26 mouse cellular contexts compared by ENCODE assay signal in the genomic region with DNA sequence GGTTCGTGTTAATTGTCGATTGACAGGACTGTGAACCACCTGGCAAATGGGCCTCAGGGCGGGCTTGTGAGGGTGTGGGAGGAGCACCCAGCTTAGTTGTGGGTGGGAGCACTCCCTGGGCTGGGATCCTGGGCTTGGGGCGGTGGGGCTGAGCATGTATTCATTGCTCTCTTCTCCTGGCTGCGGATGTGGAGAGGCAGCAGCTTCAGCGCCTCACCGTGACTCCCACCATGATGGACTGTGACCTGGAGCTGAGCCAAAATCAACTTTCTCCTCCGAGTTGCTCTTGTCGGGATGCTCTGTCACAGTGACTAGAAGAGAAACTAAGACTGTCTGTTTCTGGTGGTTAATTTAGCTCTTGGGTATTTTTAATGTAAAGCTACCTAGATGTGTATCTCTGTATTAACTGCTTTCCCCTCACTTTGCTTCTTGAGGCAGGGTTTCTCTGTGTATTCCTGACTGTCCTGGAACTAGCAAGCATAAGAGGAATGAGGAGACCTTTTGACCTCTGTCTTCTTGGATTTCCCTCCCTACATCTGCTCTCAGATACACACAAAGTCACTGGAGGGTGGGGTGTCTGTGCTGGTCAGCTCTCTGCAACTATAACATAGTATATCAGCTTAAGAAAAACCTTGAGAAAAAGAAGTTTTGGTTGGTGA.
A peak's percentile ranks its signal among the peaks of the same experiment; 100 is the strongest.
DNase-seq lines count a peak whose midpoint lies in the region; ATAC-seq and TF ChIP-seq lines count a peak whose summit lies in the region.
"Had no signal": no experiment of that assay in that cellular context is flagged by ENCODE, and none has a peak within 500 bp of the region (broad histone marks: within the 10 kb centered on the region; RNA-seq: fewer than 3 reads in every experiment).

No protein-coding gene starts in this region.

- no peak for TF ChIP-seq POLR2A in kidney, adult 2 months (IDR thresholded peaks at IDR 0.05; ENCODE audit: low read depth, low read length)

- WGBS in kidney, embryonic 16.5 days: 15% methylated on average over 9 of the region's 9 CpGs
- WGBS in kidney, adult 2 months: 35% methylated on average over 9 of the region's 9 CpGs
- 59% methylated on average over 9 of the region's 9 CpGs for WGBS in neural tube, embryonic 15.5 days

- H3K9me3 ChIP-seq in kidney, embryonic 16.5 days (ENCODE audit: low read length): no peaks in the 10 kb centered on the region
- no peaks in the 10 kb centered on the region for H3K9me3 ChIP-seq in neural tube, embryonic 15.5 days (replicated peaks)
- H3K9me3 ChIP-seq: limb, embryonic 10.5 days; liver, embryonic 15.5 days had no signal

- peaks cover 10% of the 10 kb centered on the region; the same call in 1 of the 2 replicates for H3K4me1 ChIP-seq in kidney, embryonic 16.5 days (ENCODE audit: insufficient read depth, low read length)
- no peaks in the 10 kb centered on the region for H3K4me1 ChIP-seq in kidney, adult 2 months (ENCODE audit: control insufficient read depth, insufficient read depth, low read length)
- 0 out of 2 replicates have a peak, but pooled peaks cover 3% of the 10 kb centered on the region for H3K4me1 ChIP-seq in neural tube, embryonic 15.5 days
- H3K4me1 ChIP-seq: limb, embryonic 10.5 days; liver, embryonic 15.5 days had no signal

- H3K4me3 ChIP-seq in kidney, embryonic 16.5 days (ENCODE audit: low read length): no peak overlapping the region
- no peak overlapping the region for H3K4me3 ChIP-seq in kidney, adult 2 months (ENCODE audit: insufficient read depth, low read depth, low read length)
- H3K4me3 ChIP-seq in neural tube, embryonic 15.5 days (replicated peaks): no peak overlapping the region
- H3K4me3 ChIP-seq: limb, embryonic 10.5 days; liver, embryonic 15.5 days had no signal

- no peak for TF ChIP-seq CTCF in kidney, adult 2 months (conservative IDR thresholded peaks at IDR 0.05; ENCODE audit: insufficient read depth, insufficient read length, low read depth, low read length)

- H3K27ac ChIP-seq in kidney, embryonic 16.5 days (ENCODE audit: low read length): 0 out of 2 replicates have a peak overlapping the region, but pooled peaks have one; percentile 25
- H3K27ac ChIP-seq in kidney, adult 2 months (ENCODE audit: insufficient read depth, low read depth, low read length): no peak overlapping the region
- no peak overlapping the region for H3K27ac ChIP-seq in neural tube, embryonic 15.5 days (replicated peaks)
- H3K27ac ChIP-seq: hindbrain, embryonic 14.5 days; limb, embryonic 10.5 days; liver, embryonic 15.5 days had no signal

- peak; percentile 84 for ATAC-seq in kidney, embryonic 16.5 days (ENCODE audit: low FRiP score, low TSS enrichment)
- no peak for ATAC-seq in neural tube, embryonic 15.5 days (ENCODE audit: low FRiP score)
- ATAC-seq: forebrain, postnatal 0 days; inflammation-experienced regulatory T-cells, adult 6 months; Patski had no signal

- no peak for DNase-seq in kidney, adult 2 months
- DNase-seq in neural tube, embryonic 10.5 days (ENCODE audit: extremely low spot score, low spot score): peak; percentile 23
- peak; percentile 13 for DNase-seq in embryo, embryonic 9.5 days (ENCODE audit: extremely low spot score)
- DNase-seq in mesoderm, embryonic 11.5 days (ENCODE audit: low read depth, low spot score): peak; percentile 59
- DNase-seq in gastrocnemius, postnatal 25 days: no peak
- DNase-seq in gastrocnemius, postnatal 4 days (ENCODE audit: low spot score in 2 of 2): no peak
- DNase-seq: adrenal gland, adult 2 months; B cell, adult 2 months; cerebellum, adult 11 months; cerebellum, adult 9-11 months; forebrain, postnatal 0 days; gastrocnemius, postnatal 36 days; layer of hippocampus, adult 9-11 months; lung, postnatal 10 days; right cerebral cortex, adult 18-20 months; right cerebral cortex, postnatal 4 days had no signal

- no peak overlapping the region for H3K4me2 ChIP-seq in kidney, embryonic 16.5 days (replicated peaks; ENCODE audit: low read depth, low read length)
- H3K4me2 ChIP-seq in neural tube, embryonic 15.5 days: no peak overlapping the region
- H3K4me2 ChIP-seq: hindbrain, embryonic 14.5 days; liver, embryonic 15.5 days; midbrain, embryonic 11.5 days had no signal

- no peaks in the 10 kb centered on the region for H3K27me3 ChIP-seq in kidney, embryonic 16.5 days (ENCODE audit: insufficient read depth, low read length)
- H3K27me3 ChIP-seq in kidney, adult 2 months (replicated peaks; ENCODE audit: control insufficient read depth, insufficient read depth, low read length): no peaks in the 10 kb centered on the region
- no peaks in the 10 kb centered on the region for H3K27me3 ChIP-seq in neural tube, embryonic 15.5 days (replicated peaks)
- H3K27me3 ChIP-seq: CH12.LX; liver, embryonic 15.5 days; Patski had no signal

- no peaks in the 10 kb centered on the region for H3K36me3 ChIP-seq in kidney, embryonic 16.5 days (ENCODE audit: insufficient read depth, low read length)
- H3K36me3 ChIP-seq in kidney, adult 2 months (ENCODE audit: control insufficient read depth, insufficient read depth, low read length): no peaks in the 10 kb centered on the region
- no peaks in the 10 kb centered on the region; the same call in 1 of the 2 replicates for H3K36me3 ChIP-seq in neural tube, embryonic 15.5 days
- H3K36me3 ChIP-seq: G1E; limb, embryonic 10.5 days; liver, embryonic 15.5 days had no signal

- H3K9ac ChIP-seq in kidney, embryonic 16.5 days (replicated peaks; ENCODE audit: low read length): no peak overlapping the region
- no peak overlapping the region for H3K9ac ChIP-seq in neural tube, embryonic 15.5 days (replicated peaks)
- H3K9ac ChIP-seq: forebrain, postnatal 0 days; hindbrain, embryonic 14.5 days; liver, embryonic 15.5 days had no signal

Comparison
In these comparisons a context has a peak if more than half of its experiments do, and no peak if none do; other contexts are left out.
1. DNase-seq: peak in neural tube, embryonic 10.5 days (single experiment), embryo, embryonic 9.5 days (single experiment) and mesoderm, embryonic 11.5 days (single experiment); none in kidney, adult 2 months (single experiment), gastrocnemius, postnatal 25 days (single experiment) and gastrocnemius, postnatal 4 days (0 of 2).